Mouse (Mus musculus): ENCODE measurements around the gene Fgfr2. TPM values are rescaled to one million over a fixed set of nuclear protein-coding genes. Genes with fewer than 3 reads are reported as not detected.

The Fgfr2 gene
- total RNA-seq, 2 experiments from 2014 or later: 35.8 to 40.8 TPM

- intact Hi-C loops (cut with DNase I): no loop called here
- DNase-seq: peak; percentile 27
Observed at GRCm38 (mm10) chr7:130327603-130328365, 2795.4 kb downstream of the Fgfr2 start.

- intact Hi-C loops (cut with DNase I): no loop called here
- DNase-seq: peak; percentile 72
Observed at GRCm38 (mm10) chr7:130325983-130326433, 2797.1 kb downstream of the Fgfr2 start.

GRCm38 (mm10) chr7:130324716-130325401, 2798.3 kb downstream of the Fgfr2 start:
- no peak for DNase-seq
- intact Hi-C loops (cut with DNase I): no loop called here

DNA sequence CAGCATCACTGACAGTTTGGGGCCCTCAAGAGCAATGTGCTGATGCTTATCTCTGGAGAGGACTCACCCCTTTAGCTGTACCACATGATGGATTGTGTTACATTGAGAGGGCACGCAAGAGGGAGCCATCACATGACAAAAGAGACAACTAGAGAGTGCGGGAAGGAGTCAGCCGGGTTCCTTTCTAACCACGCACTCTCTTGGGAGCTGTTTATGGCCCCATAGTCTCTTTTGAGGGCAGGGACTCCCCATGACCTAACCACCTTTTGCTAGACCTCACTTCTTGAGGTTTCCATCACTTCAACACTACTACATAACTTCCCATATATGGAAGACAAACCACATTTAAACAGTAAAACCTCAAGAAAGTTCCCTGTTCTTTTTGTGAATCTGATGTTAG, 2799.4 kb downstream of the Fgfr2 start:
- intact Hi-C loops (cut with DNase I): no loop called here
- DNase-seq: no peak

- intact Hi-C loops (cut with DNase I): loop anchor here (10.0 kb wide), 1 partner anchor 45 kb away; no protein-coding TSS in a partner anchor
- DNase-seq: peak; percentile 92
Observed at GRCm38 (mm10) chr7:130319799-130320556, 2803.2 kb downstream of the Fgfr2 start.

- intact Hi-C loops (cut with DNase I): loop anchor here (10.0 kb wide), 1 partner anchor 49 kb away; no protein-coding TSS in a partner anchor
- DNase-seq: no peak
Observed at GRCm38 (mm10) chr7:130316294-130316693, 2806.9 kb downstream of the Fgfr2 start.

GRCm38 (mm10) chr7:130315221-130315620, 2807.9 kb downstream of the Fgfr2 start:
- DNase-seq: no peak
- intact Hi-C loops (cut with DNase I): loop anchor here (10.0 kb wide), 1 partner anchor 50 kb away; no protein-coding TSS in a partner anchor

DNA sequence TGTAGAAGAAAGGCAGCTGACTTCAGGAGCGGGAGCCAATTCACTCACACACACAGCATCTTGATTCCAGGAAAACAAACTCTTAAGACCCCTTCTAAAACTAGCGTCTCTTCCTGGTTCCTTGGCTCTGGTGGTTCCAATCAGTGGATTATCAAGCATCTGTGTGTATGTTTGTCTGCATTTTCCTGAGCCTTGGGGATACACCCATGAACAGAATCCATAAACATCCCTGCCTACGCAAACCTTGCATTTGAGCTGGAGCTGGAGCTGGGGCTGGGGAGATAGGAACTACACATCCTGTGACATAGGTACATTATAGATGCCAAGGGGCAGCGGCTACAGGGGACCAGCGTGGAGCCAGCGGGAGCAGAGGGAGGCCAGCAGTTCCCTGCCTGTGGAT, 2808.5 kb downstream of the Fgfr2 start:
- DNase-seq: no peak
- intact Hi-C loops (cut with DNase I): loop anchor here (10.0 kb wide), 1 partner anchor 50 kb away; no protein-coding TSS in a partner anchor

DNA sequence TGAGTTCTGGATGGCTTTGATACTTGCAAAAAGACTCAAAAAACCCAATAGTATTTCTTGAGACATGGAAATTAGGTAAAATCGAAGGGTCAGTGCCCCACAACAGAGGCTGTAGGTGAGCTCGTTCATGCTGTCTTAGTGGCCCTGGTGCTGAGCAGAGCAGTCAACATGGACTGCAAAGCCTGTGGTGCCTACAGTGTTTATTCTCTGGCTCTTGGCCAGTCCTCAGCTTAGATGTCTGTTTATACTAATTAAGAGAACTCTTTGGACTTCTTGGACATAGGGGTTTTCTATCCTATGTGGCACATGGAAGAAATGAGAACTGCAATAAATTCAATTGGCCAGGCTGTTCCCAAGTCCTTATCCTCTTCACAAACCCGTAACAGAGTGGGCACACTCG, 2811.8 kb downstream of the Fgfr2 start:
- DNase-seq: no peak
- intact Hi-C loops (cut with DNase I): loop anchor here (10.0 kb wide), 1 partner anchor 53 kb away; no protein-coding TSS in a partner anchor

DNA sequence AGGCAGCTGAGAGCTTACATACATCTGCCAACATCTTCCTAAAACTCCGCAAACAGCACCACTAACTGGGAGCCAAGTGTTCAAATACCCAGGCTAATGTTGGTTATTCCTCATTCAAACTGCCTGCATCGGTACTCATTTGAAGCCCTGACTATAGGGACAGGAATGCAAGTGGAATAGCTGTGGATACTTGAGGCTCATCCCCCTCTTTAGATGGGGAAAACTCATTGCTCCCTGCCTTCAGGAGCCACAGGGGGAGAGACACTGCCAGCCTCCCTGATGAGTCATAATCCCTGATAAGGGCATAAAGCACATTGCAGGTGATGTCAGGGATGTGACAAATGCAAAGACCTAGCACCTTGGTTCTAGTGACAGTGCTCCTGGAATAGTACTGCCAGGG, 2814.0 kb downstream of the Fgfr2 start:
- intact Hi-C loops (cut with DNase I): no loop called here
- no peak for DNase-seq

DNA sequence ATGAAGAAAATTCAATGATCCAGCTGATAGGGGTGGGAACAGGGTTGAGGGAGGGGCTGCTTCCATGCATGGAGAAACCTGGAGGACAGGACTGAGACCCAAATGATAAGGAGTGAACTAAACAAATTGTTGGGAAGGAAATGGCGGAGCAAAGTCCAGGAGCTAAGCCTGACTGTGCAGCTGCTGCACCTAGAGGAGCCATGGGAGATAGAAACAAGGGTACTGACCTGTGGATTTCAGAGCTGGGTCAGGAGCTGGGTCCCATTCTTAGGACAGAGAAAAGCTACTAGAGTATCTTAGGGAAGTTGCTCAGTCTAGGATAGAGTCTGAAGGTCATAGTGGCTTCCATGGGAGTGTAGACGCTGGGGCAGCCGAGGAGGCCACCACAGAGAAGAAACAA, 2816.1 kb downstream of the Fgfr2 start:
- intact Hi-C loops (cut with DNase I): no loop called here
- DNase-seq: no peak

- intact Hi-C loops (cut with DNase I): no loop called here
- DNase-seq: no peak
Observed at GRCm38 (mm10) chr7:130304642-130305041, 2818.5 kb downstream of the Fgfr2 start.

GRCm38 (mm10) chr7:130303464-130303863, 2819.7 kb downstream of the Fgfr2 start:
- intact Hi-C loops (cut with DNase I): no loop called here
- DNase-seq: no peak

DNA sequence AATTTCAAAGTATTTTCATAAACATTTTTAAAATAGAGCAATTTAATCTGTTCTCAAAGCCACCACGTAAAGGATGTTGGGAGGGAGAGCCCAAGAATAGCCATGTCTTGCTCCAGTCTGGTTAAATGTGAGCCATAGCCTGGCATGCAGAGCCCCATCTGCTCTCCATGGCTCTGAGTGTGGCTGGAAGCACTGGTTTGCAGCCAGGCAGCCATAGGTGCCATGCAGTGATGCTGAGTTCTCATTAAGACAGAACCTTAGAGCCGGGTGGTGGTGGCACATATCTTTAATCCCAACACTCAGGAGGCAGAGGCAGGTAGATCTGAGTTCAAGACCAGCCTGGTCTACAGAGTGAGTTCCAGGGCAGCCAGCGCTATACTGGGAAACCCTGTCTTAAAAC, 2822.5 kb downstream of the Fgfr2 start:
- no peak for DNase-seq
- intact Hi-C loops (cut with DNase I): no loop called here

DNA sequence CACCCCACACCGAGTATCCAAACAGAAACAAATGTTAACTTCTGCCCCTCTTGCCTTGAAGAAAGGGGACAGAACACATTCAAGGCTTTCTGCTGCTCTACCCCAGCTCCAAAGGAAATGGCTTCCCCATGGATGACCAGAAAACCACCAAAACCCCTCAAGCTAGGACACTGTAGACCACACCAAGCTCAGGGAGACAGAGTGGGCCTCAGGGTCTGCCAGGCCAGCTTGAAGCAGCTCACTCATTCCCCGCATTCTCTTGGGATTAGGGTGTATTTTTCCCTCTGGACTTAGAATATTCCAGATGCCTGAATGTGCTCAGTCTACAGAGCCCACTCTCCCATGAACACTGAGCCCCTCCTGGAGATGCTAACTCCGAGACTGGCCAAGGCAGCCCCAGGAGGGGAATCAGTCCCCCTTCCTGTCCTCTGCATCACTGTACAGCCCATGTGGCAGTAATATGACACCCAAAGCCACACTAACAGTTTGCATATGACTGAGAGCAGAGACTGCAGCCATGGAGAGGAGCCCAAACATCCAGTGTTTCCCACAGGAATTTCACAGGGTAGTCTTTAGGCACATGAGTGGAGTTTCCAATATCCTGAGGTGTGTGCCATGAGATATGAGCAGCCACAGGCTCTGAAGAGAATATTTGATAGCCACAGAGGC, 2824.1 kb downstream of the Fgfr2 start:
- DNase-seq: no peak
- intact Hi-C loops (cut with DNase I): no loop called here

GRCm38 (mm10) chr7:130291179-130291578, 2832.0 kb downstream of the Fgfr2 start:
- no peak for DNase-seq
- intact Hi-C loops (cut with DNase I): no loop called here

GRCm38 (mm10) chr7:130289428-130289790, 2833.7 kb downstream of the Fgfr2 start:
- DNase-seq: no peak
- intact Hi-C loops (cut with DNase I): no loop called here

DNA sequence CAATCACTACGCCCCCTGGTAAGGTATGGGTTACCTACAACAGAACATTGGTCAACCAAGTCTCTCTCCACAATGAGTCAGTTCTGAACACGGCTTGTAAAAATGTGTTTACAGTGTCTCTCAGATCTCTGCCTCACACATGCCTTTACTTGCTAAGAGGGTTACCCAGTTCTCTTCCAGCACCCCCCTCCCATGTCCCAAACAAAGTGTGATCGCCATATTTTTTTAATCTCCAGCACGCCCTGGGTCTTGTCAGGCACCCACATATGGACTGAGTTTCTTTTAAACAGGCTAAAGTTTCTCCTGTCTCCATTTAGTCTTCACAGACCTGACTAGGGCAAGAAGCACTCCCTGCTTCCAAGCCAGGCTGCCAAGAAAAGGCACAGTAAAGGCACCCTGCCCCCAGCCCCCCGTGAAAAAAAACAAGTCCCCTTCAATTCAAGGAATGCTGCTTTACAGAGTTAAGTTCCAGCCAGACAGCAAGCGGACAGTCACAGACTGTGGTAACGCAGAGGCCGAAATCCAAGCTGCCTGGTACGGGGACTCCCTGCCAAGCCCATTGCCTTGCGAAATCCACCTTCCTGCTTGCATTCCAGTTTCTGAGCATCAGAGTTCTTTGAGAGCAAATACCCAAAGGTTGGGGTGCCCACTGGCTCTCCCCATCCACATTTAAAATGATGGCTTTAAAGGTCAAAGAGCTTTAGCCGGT, 2834.3 kb downstream of the Fgfr2 start:
- DNase-seq: no peak
- intact Hi-C loops (cut with DNase I): no loop called here

DNA sequence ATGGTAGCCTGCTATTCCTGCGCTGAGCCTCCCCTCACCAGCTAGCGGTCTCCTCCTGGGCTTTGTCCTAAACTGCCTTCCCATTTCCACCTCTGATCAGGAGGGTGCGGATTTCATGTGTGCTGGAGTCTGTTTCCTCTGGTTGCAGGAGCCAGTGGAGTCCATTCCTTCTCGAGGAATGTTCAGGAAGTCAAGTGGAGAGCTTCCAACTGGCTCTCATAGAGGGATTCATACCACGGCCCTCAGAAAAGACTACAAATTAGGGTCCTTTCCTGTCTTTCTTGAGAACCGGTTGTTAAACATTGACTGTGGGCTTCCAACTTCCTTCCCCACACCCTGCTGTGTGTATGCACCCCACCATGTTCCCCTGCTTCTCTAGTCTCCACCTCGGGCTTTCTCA, 2834.9 kb downstream of the Fgfr2 start:
- intact Hi-C loops (cut with DNase I): no loop called here
- no peak for DNase-seq

All from left cerebral cortex, postnatal 4 days (tissue).